Mouse (Mus musculus) liver (tissue): ENCODE measurements around the gene Sgf29.

Experiments
- DNase-seq: peaks from one replicate; pipeline ENCODE4 v3.0.0-alpha.2; 2020; ENCODE audit warnings: mixed read lengths

The Sgf29 gene

DNA sequence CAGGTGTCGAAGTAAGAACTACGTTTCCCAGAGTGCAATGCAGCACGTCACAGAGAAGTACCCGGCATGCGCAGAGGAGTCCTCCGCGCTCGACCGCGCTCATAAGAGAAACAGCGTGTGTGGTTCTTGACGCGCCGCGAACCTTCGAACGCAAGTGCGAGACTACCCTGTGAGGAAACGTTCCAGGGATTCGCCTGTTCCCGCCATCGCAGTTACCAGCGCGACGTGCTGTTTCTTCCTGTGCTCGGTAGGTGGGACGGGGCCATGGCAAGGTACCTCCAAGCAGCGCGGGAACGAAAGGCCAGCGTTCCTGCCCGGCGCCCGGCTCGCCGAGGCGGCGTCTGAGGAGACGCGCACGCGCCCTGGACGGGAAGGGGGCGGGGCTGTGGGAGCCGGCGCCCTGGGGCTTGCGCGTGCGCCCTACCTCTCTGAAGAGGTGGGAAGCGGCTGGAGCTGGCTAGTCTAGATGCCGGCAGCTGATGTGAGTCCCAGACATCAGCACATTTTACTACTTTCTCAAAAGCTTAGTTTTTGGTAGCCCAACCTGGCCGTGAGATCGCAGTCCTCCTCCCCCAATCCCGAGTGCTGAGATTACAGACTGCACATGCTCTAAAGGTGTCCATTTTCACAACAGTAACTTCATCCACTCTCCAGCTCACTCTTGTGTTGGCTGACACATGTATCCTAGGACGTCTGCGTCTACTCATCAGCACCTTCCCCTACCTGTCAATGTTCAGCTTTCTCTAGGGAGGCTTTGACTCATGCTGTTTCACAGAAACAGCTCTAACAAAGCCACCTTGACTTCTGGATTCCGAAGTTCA, at the start of gene Sgf29:
Sgf29 (plus strand) TSS at position 79 of the 821 bp plus-strand sequence.
- DNase-seq, result peak; percentile 94

- no peak for DNase-seq
Observed at GRCm38 (mm10) chr7:126601896-126602295, 47.2 kb upstream of the Sgf29 start.

DNA sequence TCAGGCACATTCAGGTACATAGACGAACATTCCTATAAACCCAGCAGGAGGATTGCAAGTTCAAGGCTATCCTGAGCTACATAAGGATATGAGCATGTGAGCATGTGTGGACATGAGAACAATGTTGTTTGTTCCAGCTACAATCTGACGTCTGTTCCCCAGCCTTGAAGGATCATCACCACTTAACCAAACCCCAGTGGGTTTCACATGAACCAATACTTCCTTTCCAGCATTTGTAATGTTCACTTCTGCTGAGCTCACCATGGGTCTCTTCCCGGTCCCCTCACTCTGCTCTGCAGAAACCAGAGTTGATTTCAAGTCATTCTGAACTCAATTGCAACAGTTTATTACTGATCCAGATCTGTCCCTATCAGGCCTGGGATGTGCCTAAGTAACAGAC, 46.5 kb upstream of the Sgf29 start:
- no peak for DNase-seq

DNA sequence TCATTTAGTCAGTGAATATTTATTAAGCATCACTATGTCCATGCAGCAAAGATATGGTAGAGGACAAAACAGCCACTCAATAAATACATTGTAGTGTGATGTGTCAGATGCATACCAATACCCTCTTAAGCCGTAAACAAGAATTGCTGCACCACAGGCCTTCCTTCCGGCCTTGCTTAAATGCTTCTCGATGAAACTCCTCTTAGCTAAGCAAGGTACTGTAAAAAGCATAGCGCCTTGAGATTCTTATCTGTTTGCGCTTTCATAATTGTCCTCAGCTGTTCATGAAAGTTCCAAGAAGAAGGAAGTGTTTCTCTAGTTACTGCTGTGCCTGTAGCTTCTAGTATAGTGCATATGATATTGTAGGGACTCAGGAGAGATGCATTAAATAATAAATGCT, 42.5 kb upstream of the Sgf29 start:
- no peak for DNase-seq

DNA sequence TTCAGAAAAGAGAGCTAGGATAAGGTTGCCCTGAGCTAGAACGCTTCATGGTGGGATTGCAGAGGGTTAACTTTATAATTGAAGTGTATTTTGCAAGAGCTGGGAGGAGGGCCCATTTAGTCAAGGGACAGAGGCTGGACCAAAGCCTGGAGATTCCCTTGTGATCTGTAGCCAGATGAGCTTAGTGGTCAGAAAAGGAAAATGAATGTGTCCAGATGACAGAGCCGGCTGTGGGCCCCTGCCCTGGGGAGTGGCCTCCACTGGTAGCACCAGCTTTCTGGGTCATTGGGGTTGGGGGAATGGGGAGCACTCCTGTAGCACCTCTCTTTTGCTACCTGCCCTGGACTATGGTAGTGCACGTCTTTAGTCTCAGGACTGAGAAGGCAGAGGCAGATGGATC, 42.0 kb upstream of the Sgf29 start:
- no peak for DNase-seq

DNA sequence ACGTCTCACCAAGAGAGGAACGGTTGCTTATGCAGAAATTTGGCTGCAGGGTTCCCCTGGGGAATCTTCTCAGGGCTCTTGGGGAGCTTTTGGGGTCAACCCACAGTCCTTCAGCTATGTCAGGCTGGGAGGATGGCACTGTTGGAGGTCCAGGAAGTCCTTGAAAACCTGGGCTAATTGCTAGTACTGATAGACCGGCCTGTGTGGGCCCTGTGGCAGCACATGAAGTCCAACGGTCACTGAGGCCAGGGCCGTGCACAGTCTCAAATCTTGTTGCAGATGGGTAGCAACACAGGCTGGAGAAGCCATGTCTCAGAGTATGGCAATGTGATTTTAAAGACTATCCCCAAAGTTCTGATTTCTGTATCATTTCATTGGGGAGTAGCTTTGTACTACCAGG, 41.3 kb upstream of the Sgf29 start:
- DNase-seq, result no peak

- no peak for DNase-seq
Observed at GRCm38 (mm10) chr7:126612736-126613135, 36.4 kb upstream of the Sgf29 start.

DNA sequence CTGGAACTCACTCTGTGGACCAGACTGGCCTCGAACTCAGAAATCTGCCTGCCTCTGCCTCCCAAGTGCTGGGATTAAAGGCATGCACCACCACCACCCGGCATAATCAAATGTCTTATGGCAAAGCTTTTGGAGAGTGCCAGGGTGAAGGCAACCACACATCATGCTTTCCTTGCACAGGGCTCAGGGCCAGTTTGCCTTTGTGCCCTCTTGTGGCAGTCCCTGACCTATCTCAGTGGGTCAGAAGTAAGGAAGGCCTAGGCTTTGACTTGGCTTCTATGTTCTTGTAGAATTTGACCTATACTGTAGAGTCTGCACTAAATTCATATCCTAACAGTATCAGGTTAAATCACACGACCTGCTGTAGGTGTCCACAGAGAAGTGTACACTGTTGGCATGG, 32.4 kb upstream of the Sgf29 start:
- DNase-seq, result no peak

DNA sequence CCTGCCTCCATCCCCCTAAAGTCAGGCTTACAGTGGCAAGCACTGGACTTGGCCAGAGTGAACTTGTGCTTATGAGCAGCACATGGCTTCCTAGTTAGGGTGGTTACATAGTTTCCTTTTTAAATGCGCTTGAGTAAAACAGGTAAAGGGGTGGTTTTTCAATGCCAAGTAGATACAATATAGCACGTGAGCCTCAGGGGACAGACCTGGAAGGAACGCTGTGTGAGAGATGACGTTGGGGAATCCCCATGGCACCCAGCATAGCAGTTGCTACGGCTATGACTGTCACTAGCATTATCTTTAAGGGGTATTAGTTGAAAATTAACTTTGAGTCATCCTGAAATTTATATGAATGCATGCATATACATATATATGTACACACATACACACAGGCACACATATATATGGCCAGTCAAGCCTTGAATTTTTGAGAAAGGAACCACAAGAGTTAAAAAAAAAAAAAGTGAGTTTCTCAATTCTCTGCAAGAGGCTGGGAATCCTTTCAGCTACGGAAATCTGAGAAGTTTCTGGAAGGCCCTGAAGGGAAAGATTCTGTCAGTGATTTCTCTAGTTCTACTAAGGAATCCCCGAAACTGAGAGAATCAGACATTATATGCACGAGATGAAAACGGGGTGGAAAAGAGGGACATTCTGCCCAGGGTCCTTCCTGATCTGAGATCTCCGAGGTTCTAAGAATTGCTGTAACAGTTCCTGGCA, 29.4 kb upstream of the Sgf29 start:
- no peak for DNase-seq

DNA sequence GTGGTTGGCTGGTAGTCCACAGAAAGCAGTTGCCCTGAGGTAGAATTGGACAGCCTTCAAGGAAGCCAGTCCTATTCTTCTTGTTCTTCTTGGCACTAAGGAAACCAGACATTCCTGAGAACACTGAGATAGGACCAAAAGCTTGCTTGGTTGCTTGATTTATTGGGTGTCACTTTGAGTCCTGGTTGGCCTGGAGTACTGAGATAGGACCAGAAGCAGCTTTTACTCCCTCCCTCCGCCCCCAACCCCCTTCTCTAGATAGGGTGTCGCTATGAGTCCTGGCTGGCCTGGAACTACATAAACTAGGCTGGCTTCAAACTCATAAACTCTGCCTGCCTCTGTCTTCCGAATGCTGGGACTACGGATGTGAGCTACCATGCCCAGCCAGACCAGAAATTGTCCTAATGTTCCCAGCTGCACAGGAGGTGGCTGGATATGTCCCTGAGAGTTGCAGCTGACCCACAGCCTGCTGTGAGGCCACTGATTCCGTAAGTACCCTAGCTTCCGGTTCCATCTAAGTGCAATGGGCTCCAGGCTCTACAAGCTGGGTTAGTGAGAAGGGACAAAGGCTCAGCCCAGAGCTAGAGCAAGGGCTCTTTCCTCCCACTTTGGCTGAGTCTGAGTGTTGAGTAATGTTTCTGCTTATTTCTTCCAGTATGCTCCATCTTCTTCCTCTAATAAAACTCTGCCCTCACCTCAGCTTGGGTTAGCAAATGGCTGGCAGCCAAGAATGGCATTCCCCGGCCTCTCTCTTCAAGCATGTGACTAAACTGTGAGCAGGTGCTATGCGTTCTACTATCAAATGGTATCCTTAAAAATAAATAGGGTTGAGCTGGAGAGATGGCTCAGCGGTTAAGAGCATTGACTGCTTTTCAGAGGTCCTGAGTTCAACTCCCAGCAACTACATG, 27.4 kb upstream of the Sgf29 start:
- peak; percentile 45 for DNase-seq

DNA sequence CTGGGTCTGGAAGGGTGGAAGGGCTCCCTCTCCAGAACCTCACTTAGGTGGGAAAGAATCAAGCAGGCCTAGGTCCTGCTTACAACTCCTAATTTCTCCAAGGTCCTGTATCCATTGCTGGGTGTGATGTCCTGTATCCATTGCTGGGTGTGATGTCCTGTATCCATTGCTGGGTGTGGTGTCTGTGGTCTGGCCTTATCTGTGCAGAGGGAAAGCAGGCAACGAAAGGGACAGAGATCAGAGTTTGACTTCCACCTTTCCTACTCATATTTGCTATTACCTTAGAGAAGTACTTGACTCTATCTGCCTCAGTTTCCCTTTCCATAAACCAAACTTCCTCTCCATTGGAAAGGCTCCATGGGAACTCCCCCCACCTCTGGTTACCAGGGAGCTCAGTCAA, 25.7 kb upstream of the Sgf29 start:
- no peak for DNase-seq

DNA sequence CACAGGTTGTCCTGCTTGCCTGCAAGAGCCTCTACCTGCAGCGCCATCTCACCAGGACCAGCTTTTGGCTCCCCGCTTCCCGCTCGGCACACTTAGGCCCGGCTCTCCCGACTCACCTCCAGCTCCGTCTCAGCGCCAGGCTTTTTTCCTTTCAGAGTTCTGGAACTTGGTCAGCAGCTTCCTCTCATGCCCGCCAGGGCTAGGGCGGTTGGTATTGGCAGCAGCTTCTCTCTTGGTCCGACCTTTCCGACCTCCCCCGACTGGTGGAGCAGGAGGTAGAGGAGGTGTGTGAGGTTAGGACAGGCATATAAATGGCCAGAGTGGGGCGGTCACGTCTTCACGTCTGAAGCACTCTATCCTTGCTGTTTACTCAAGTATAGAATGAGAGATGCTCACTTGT, 24.3 kb upstream of the Sgf29 start:
- DNase-seq, result no peak

DNA sequence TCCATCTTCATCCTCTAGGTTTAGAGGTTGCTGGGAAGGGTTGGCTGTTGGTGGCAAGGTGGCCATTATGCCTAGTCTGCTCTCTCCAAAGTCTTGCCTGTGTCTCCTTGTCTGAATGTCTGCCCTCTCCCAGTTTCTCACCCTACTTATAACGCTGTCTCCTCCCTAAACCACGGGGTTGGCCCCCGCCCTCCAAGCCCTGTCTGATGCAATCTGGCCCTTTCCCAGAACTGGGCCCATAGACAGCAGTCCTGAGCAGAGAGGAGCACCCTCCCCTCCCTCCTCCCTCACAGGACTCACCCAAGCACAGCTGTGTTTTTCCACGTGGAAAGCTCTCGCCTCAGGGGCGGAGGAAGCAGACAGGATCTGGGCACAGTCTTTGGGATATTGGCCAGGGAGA, 23.7 kb upstream of the Sgf29 start:
- DNase-seq, result peak; percentile 68

DNA sequence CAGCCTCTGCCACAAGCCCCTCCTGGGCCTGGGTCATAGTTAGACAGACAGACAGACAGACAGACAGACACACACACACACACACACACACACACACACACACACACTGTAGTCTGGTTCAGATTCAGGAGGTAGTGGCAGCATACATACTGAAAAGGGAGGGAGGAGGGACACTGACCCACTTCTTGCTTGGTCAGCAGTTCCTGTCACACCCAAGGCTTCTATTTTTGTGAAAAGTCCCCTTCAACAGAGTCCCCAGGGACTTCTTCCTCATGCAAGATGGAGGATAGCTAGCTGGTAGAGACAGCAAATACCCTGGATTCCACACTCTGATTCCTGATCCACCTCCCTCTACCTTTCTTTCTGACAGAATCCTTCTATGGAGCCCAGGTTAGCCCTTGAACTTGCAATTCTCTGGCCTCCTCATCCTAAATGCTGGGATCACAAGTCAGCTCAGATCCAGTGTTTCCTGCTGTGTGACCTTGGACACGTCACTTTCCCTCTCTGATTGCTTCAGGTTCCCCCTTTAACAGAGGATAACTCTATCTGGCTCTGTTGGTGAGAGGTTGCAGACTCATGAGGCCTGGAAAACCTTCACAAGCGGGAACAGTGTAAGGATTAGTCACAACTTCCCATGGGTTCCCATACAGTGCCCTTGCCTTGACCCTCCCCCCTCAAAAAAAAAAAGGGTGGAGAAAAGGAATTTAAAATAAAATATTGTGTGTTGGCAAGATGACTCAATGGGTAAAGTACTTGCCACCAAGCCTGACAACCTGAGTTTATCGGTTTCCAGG, 23.1 kb upstream of the Sgf29 start:
- DNase-seq, result no peak

- DNase-seq, result no peak
Observed at GRCm38 (mm10) chr7:126628111-126628510, 21.0 kb upstream of the Sgf29 start.

- no peak for DNase-seq
Observed at GRCm38 (mm10) chr7:126629915-126630314, 19.2 kb upstream of the Sgf29 start.

GRCm38 (mm10) chr7:126630824-126631518, 18.1 kb upstream of the Sgf29 start, which contains the start of gene Nupr1:
Nupr1 (minus strand) TSS chr7:126630861.
- no peak for DNase-seq

- DNase-seq, result no peak
Observed at GRCm38 (mm10) chr7:126632478-126632877, 16.6 kb upstream of the Sgf29 start.

GRCm38 (mm10) chr7:126635375-126635774, 13.7 kb upstream of the Sgf29 start:
- DNase-seq, result no peak

DNA sequence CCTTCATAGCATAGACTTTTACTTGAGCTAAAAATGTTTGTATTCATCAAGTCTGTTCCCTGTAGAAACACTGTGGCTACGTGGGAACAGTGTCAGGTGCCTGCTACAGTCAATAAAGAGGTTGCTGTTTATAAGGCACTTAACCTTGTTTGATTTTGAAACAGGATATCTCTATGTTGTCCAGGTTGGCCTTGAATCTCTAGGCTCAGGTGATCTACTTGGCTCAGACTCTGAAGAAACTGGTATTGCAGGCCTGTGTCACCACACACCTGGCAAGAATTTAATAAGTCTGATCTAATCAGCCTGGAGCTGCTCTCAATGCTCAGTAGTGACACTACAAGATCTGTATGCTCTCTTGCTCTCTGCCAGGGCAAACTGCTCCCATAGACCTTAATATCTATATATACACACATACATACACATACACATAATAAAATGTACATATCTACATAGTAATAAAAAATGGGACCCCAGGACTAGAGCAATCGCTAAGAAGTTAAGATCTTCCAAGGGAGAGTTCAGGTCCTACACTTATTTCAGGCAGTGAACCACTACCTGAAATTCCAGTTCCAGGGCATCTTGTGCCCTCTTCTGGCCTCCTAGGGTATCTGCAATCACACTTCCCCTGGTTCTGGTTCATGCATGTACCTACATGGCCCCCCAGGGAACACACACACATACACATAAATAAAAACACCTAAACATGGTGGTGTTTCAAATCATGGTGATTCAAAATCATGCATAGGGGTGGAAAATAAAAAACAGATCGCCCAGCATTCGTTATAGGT, 12.2 kb upstream of the Sgf29 start:
- peak; percentile 45 for DNase-seq
